Mouse (Mus musculus): ENCODE data around the gene Rprm. TPM values are rescaled to one million over a fixed set of nuclear protein-coding genes. Genes with fewer than 3 reads are reported as not detected.

Rprm gene
- total and polyA plus RNA-seq, 2 experiments from 2014 or later = 71.5 to 101 TPM

GRCm38 (mm10) chr2:54061039-54061438, 24.3 kb downstream of the Rprm start:
- Histone ChIP-seq H3K27ac (no peak overlapping the region), H3K9ac (replicated peaks; ENCODE audit: low read length) (no peak overlapping the region), H3K4me1 (ENCODE audit: insufficient read depth, low read length) (no peaks in the 10 kb centered on the region), H3K9me3 (ENCODE audit: low read length) (no peaks in the 10 kb centered on the region), H3K4me3 (ENCODE audit: low read length) (no peak overlapping the region), H3K36me3 (ENCODE audit: insufficient read depth, low read length) (no peaks in the 10 kb centered on the region), H3K27me3 (ENCODE audit: insufficient read depth, low read length) (no peaks in the 10 kb centered on the region), H3K4me2 (ENCODE audit: low read depth, low read length) (no peak overlapping the region)
- no peak for DNase-seq (ENCODE audit: low spot score)
- ATAC-seq = no peak
- no peak for TF ChIP-seq CTCF (IDR thresholded peaks at IDR 0.05; ENCODE audit: low read depth)

Measured in hindbrain, postnatal 0 days (tissue).